Mouse (Mus musculus) ES-E14 (cell line): ENCODE measurements around the gene Marc2. TPM values are rescaled to one million over a fixed set of nuclear protein-coding genes. Genes with fewer than 3 reads are reported as not detected.
A peak's percentile ranks its signal among the peaks of the same experiment; 100 is the strongest.

Source experiments
- DNase-seq: peaks from one replicate; pipeline ENCODE4 v3.0.0-alpha.2; 2013; ENCODE audit warnings: low read depth, low spot score
- H3K27ac ChIP-seq: 2 replicates; pipeline ENCODE4 v1.5.1; 2012; ENCODE audit warnings: low read depth, mild to moderate bottlenecking, low read length, moderate library complexity, mixed read lengths; ENCODE audit not compliant: poor library complexity, insufficient read depth, severe bottlenecking
- H3K36me3 ChIP-seq: 2 replicates; pipeline ENCODE4 v1.6.1; 2012; ENCODE audit warnings: mild to moderate bottlenecking, low read length, moderate library complexity, mixed read lengths; ENCODE audit not compliant: control insufficient read depth, poor library complexity, insufficient read depth, severe bottlenecking
- H3K4me1 ChIP-seq, 2 experiments: fragments of 150-350 bp in 1 of 2; sonication (generic) in 1 of 2; 2 replicates each; pipeline ENCODE4 v1.6.1; 2012; ENCODE audit warnings: low read length in 2 of 2, mild to moderate bottlenecking in 1 of 2, mixed read lengths in 1 of 2; ENCODE audit not compliant: control insufficient read depth in 2 of 2, insufficient read depth in 2 of 2, poor library complexity in 1 of 2
- H3K4me3 ChIP-seq, 2 experiments: fragments of 150-350 bp in 1 of 2; sonication (generic) in 1 of 2; 2 replicates each; pipeline ENCODE4 v1.5.1; 2012; ENCODE audit warnings: low read length in 2 of 2, low read depth in 1 of 2, mild to moderate bottlenecking in 1 of 2, mixed read lengths in 1 of 2; ENCODE audit not compliant: insufficient read depth in 1 of 2, poor library complexity in 1 of 2, severe bottlenecking in 1 of 2
- H3K9ac ChIP-seq: 2 replicates; pipeline ENCODE4 v1.6.1; 2012; ENCODE audit warnings: low read depth, mild to moderate bottlenecking, low read length, mixed read lengths; ENCODE audit not compliant: poor library complexity, insufficient read depth, severe bottlenecking
- H3K9me3 ChIP-seq: fragments of 150-350 bp; sonication (generic); 2 replicates; pipeline ENCODE4 v1.6.1; 2012; ENCODE audit warnings: low read depth, mild to moderate bottlenecking, low read length; ENCODE audit not compliant: control insufficient read depth, insufficient read depth
- CHD2 ChIP-seq: IDR thresholded peaks from 2 replicates; pipeline ENCODE4 v1.6.1; 2014; ENCODE audit warnings: mild to moderate bottlenecking, low read depth, low read length, inconsistent platforms
- HCFC1 ChIP-seq: IDR thresholded peaks from 2 replicates; pipeline ENCODE4 v1.6.1; 2012; ENCODE audit warnings: low read length, inconsistent platforms, borderline replicate concordance; ENCODE audit not compliant: insufficient read depth
- MAFK ChIP-seq: IDR thresholded peaks from 2 replicates; pipeline ENCODE4 v1.6.1; 2014; ENCODE audit warnings: mild to moderate bottlenecking, low read depth, low read length, inconsistent platforms; ENCODE audit not compliant: insufficient read depth
- ZC3H11A ChIP-seq: IDR thresholded peaks from 2 replicates; pipeline ENCODE4 v1.6.1; 2012; ENCODE audit warnings: low read depth, mild to moderate bottlenecking, inconsistent platforms, low read length, borderline replicate concordance
- ZNF384 ChIP-seq: IDR thresholded peaks from 2 replicates; pipeline ENCODE4 v1.6.1; 2012; ENCODE audit warnings: low read depth, low read length, inconsistent platforms
- in situ Hi-C, 2 experiments: fragments of 600-800 bp; cut with MboI; formaldehyde crosslinking; loops; one replicate each; pipeline ENCODE4 v1.15.1; 2025; ENCODE audit warnings: low sequenced_read_pairs in 2 of 2, inconsistent platforms in 1 of 2; ENCODE audit not compliant: unreplicated experiment in 2 of 2
- total RNA-seq: library from RNA; depleted of rRNA; stranded (reverse); fragments of 300-350 nt; gene quantifications from 2 replicates; pipeline ENCODE4 v1.2.3, GENCODE M21; 2012; rRNA removed

The Marc2 gene
- total RNA-seq, result 58.1 and 76.4 TPM in 2 replicates

GRCm38 (mm10) chr1:184846092-184846750 lies at the start of gene Marc2:
TSS of gene Marc2 (minus strand) at chr1:184846451.
- H3K27ac ChIP-seq, result no peak within 1 kb of the TSS
- peak within 1 kb of the TSS; percentile 79 for H3K9ac ChIP-seq
- in situ Hi-C loops, result no loop called here
- no peak for TF ChIP-seq CHD2
- 0 out of 2 replicates have a peak, but pooled peaks have one; percentile 5 for TF ChIP-seq HCFC1
- no peaks in the 10 kb centered on the region for H3K9me3 ChIP-seq
- H3K36me3 ChIP-seq, result no peaks in the 10 kb centered on the region
- peaks cover 0 to 4% of the 10 kb centered on the region in 2 experiments; a peak in 3 of 4 replicates for H3K4me1 ChIP-seq
- DNase-seq, result no peak
- peak within 1 kb of the TSS; percentile 79 to 81 for H3K4me3 ChIP-seq

- H3K9me3 ChIP-seq, result no peaks in the 10 kb centered on the region
- H3K36me3 ChIP-seq, result no peaks in the 10 kb centered on the region
- no peak for TF ChIP-seq ZC3H11A
- no peak for TF ChIP-seq CHD2
- no peak for TF ChIP-seq ZNF384
- no peak for TF ChIP-seq HCFC1
- no peak for TF ChIP-seq MAFK
- no peak for DNase-seq
- H3K27ac ChIP-seq, result no peak overlapping the region
- no peaks in the 10 kb centered on the region for H3K4me1 ChIP-seq
- in situ Hi-C loops, result no loop called here
- no peak overlapping the region for H3K9ac ChIP-seq
- H3K4me3 ChIP-seq, result no peak overlapping the region
These were observed 45.7 kb upstream of the Marc2 start for GRCm38 (mm10) chr1:184891998-184892397.

- no peaks in the 10 kb centered on the region for H3K36me3 ChIP-seq
- in situ Hi-C loops, result no loop called here
- TF ChIP-seq ZNF384 (no peak), MAFK (no peak), CHD2 (no peak), ZC3H11A (no peak), HCFC1 (no peak)
- no peak overlapping the region for H3K9ac ChIP-seq
- H3K27ac ChIP-seq, result no peak overlapping the region
- no peaks in the 10 kb centered on the region for H3K4me1 ChIP-seq
- no peaks in the 10 kb centered on the region for H3K9me3 ChIP-seq
- no peak overlapping the region for H3K4me3 ChIP-seq
- no peak for DNase-seq
These were observed 43.2 kb upstream of the Marc2 start for GRCm38 (mm10) chr1:184889454-184889853.

DNA sequence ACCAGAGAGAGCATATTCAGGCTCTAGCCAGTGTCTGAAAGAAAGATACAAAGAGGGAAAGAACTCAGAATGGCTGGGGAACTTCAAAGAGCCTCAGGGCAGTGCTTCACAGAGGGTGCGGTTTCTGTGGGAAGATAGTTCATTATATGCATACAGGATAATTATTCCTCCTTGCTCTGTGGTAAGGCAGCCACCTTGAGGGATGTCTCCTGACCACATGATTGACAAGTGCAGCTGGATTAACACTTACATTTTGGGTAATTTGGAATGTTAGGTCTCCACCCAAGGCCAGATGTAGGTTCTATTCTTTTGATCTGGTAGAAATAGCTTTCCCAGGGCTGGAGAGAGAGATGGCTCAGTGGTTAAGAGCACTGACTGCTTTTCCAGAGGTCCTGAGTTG lies 39.9 kb upstream of the Marc2 start:
- no peaks in the 10 kb centered on the region for H3K36me3 ChIP-seq
- in situ Hi-C loops, result no loop called here
- no peak overlapping the region for H3K27ac ChIP-seq
- H3K4me1 ChIP-seq, result no peaks in the 10 kb centered on the region
- TF ChIP-seq MAFK, result no peak
- TF ChIP-seq ZC3H11A, result no peak
- TF ChIP-seq ZNF384, result no peak
- no peak for TF ChIP-seq HCFC1
- TF ChIP-seq CHD2, result no peak
- H3K4me3 ChIP-seq, result no peak overlapping the region
- DNase-seq, result no peak
- no peaks in the 10 kb centered on the region for H3K9me3 ChIP-seq
- H3K9ac ChIP-seq, result no peak overlapping the region
